Mouse (Mus musculus) layer of hippocampus, adult 11-12 months (tissue): ENCODE measurements around the gene Slc6a20b.
A peak's percentile ranks its signal among the peaks of the same experiment; 100 is the strongest.
"Not testable (repeated sequence)": the region's sequence is repeated elsewhere in the genome, so short reads cannot be mapped to it uniquely, and the experiment has no call there.

Experiments
- DNase-seq: peaks from one replicate; pipeline ENCODE4 v3.0.0; 2022; ENCODE audit warnings: low spot score

The Slc6a20b gene

GRCm38 (mm10) chr9:123632281-123632680, at the start of gene Slc6a20b:
Slc6a20b (minus strand) TSS chr9:123632565.
- DNase-seq = no peak

- DNase-seq = no peak
Measured at GRCm38 (mm10) chr9:123679198-123679597, 46.8 kb upstream of the Slc6a20b start.

- no peak for DNase-seq
Measured at GRCm38 (mm10) chr9:123678327-123679105, 46.2 kb upstream of the Slc6a20b start, which contains the start of the genes Ccr9 and Slc6a20a. Ccr9 (plus strand) TSS chr9:123678439. Slc6a20a (minus strand) TSS chr9:123678885.

- DNase-seq = peak; percentile 52
Measured at GRCm38 (mm10) chr9:123665645-123666044, 33.3 kb upstream of the Slc6a20b start.

- not testable (repeated sequence) for DNase-seq
Measured at GRCm38 (mm10) chr9:123659986-123660676, 27.8 kb upstream of the Slc6a20b start.

- no peak for DNase-seq
Measured at GRCm38 (mm10) chr9:123658981-123659380, 26.6 kb upstream of the Slc6a20b start.

- no peak for DNase-seq
Measured at GRCm38 (mm10) chr9:123657457-123657856, 25.1 kb upstream of the Slc6a20b start.

GRCm38 (mm10) chr9:123651369-123651768, 19.0 kb upstream of the Slc6a20b start:
- no peak for DNase-seq

- DNase-seq = no peak
Measured at GRCm38 (mm10) chr9:123649785-123650511, 17.6 kb upstream of the Slc6a20b start.

- DNase-seq = no peak
Measured at GRCm38 (mm10) chr9:123640106-123640505, 7.7 kb upstream of the Slc6a20b start.

GRCm38 (mm10) chr9:123638668-123639089, 6.3 kb upstream of the Slc6a20b start:
- DNase-seq = peak; percentile 51

- DNase-seq = no peak
Measured at GRCm38 (mm10) chr9:123638231-123638630, 5.9 kb upstream of the Slc6a20b start.

- DNase-seq = no peak
Measured at GRCm38 (mm10) chr9:123636771-123637170, 4.4 kb upstream of the Slc6a20b start.

GRCm38 (mm10) chr9:123632993-123633392, 628 bp upstream of the Slc6a20b start:
- DNase-seq = no peak

- no peak for DNase-seq
Measured at GRCm38 (mm10) chr9:123631666-123632065, 699 bp downstream of the Slc6a20b start.

- no peak for DNase-seq
Measured at GRCm38 (mm10) chr9:123625821-123626220, 6.5 kb downstream of the Slc6a20b start.

GRCm38 (mm10) chr9:123624741-123625140, 7.6 kb downstream of the Slc6a20b start:
- no peak for DNase-seq

- DNase-seq = no peak
Measured at GRCm38 (mm10) chr9:123620311-123621098, 11.9 kb downstream of the Slc6a20b start.

- DNase-seq = no peak
Measured at GRCm38 (mm10) chr9:123601529-123601928, 30.8 kb downstream of the Slc6a20b start.

- no peak for DNase-seq
Measured at GRCm38 (mm10) chr9:123597376-123597775, 35.0 kb downstream of the Slc6a20b start.

GRCm38 (mm10) chr9:123596910-123597309, 35.5 kb downstream of the Slc6a20b start:
- DNase-seq = no peak

- no peak for DNase-seq
Measured at GRCm38 (mm10) chr9:123595194-123595593, 37.2 kb downstream of the Slc6a20b start.
